Mouse (Mus musculus) cortical plate, adult 2 months (tissue): ENCODE results near the gene Syk. TPM values are rescaled to one million over a fixed set of nuclear protein-coding genes. Genes with fewer than 3 reads are reported as not detected.

Experiments
- H3K27ac ChIP-seq: fragments of 200-500 bp; 2 replicates; pipeline ENCODE4 v1.5.1; 2012; ENCODE audit warnings: low read length, control low read depth, inconsistent platforms; ENCODE audit not compliant: insufficient read depth
- H3K4me1 ChIP-seq: fragments of 200-500 bp; 2 replicates; pipeline ENCODE4 v1.6.1; 2011; ENCODE audit warnings: low read length; ENCODE audit not compliant: control insufficient read depth, insufficient read depth
- H3K4me3 ChIP-seq: fragments of 200-500 bp; 2 replicates; pipeline ENCODE4 v1.5.1; 2011; ENCODE audit warnings: mild to moderate bottlenecking, low read length, control low read depth; ENCODE audit not compliant: insufficient read depth
- CTCF ChIP-seq: fragments of 200-500 bp; IDR thresholded peaks from 2 replicates; pipeline ENCODE4 v1.5.1; 2011; ENCODE audit warnings: mild to moderate bottlenecking, control low read depth, low read length; ENCODE audit not compliant: insufficient read depth; ENCODE audit errors: extremely low read depth
- POLR2A ChIP-seq: fragments of 200-500 bp; IDR thresholded peaks from 2 replicates; pipeline ENCODE4 v1.6.1; 2011; ENCODE audit warnings: mild to moderate bottlenecking, low read length, control low read depth; ENCODE audit not compliant: insufficient read depth; ENCODE audit errors: extremely low read depth
- polyA plus RNA-seq: library from polyadenylated mRNA; depleted of rRNA; stranded (reverse); fragments of >200 nt; gene quantifications from 2 replicates; pipeline ENCODE4 v1.2.3, GENCODE M21; 2012

Gene Syk
- polyA plus RNA-seq, 1 experiment: 3.3 TPM

DNA sequence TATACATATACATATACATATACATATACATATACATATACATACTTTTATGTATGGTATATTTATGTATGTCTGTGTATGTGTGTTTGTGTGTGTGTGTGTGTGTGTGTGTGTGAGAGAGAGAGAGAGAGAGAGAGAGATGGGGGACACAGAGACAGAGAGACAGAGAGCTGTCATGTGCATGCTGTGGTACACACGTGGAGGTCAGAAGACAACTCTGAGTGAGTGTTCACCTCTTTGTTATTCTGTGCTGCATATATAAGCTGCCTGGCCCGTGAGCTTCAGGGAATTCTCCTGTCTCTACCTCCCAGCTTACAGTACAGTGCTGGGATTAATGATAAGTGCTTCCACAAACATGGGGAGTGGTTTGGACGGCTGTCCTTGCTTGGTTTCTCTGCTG lies 15.3 kb downstream of the Syk start:
- H3K4me3 ChIP-seq: no peak overlapping the region
- peaks cover 2% of the 10 kb centered on the region; the same call in 1 of the 2 replicates for H3K4me1 ChIP-seq
- TF ChIP-seq CTCF (no peak), POLR2A (no peak)
- H3K27ac ChIP-seq: no peak overlapping the region

DNA sequence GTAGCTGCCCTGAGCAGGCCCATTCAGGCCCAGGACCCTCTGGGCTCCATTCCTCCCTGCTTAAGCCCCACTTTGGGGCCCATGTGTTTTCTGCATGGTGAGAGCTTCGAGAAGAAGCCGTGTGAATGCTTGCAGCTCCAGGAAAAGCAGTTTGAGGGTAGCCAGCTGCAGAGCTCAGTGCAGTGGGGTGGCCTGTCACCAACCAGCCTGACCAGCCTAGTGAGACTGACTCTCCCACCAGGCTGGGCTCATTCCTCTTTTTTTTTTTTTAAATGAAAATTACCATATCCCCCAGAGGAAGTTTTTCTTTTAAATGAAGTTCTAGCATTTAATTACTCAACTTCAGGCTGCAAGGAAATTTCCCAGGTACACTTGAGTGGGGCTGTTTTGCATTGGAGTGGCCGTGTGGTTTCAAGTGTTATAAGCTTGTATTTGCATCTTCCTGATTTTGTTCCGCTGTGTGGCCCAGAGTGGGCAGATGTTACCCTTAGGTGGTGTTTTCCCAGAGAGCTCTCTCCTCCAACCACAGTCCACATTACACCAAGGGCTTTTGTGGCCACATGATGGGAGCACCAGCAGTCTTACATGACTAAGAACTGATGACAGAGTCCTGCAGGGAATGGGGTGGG lies 17.2 kb downstream of the Syk start:
- H3K4me3 ChIP-seq: no peak overlapping the region
- H3K4me1 ChIP-seq: peaks cover 2% of the 10 kb centered on the region; the same call in 1 of the 2 replicates
- H3K27ac ChIP-seq: no peak overlapping the region
- no peak for TF ChIP-seq CTCF
- TF ChIP-seq POLR2A: no peak

DNA sequence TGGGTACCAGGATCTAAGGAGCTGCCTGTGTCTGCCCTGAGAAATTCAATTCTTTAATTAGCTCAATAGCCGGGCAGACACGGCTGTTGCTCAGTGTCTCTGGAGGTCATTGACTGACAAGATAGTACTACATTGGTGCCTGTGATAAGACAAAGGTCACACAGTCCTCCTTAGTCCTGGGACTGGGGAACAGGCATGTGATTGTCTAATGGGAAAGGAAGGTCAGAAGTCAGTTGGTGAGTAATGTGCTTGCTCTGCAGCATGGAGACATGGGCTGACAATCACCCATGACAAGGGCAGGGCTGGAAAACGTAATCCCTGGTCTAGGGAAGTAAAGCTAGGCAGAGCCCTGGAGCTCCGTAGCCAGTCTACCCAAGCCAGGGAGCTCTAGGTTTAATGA lies 19.8 kb downstream of the Syk start:
- Histone ChIP-seq H3K4me1 (peaks cover 2% of the 10 kb centered on the region; the same call in 1 of the 2 replicates), H3K4me3 (no peak overlapping the region), H3K27ac (no peak overlapping the region)
- no peak for TF ChIP-seq POLR2A
- TF ChIP-seq CTCF: no peak

DNA sequence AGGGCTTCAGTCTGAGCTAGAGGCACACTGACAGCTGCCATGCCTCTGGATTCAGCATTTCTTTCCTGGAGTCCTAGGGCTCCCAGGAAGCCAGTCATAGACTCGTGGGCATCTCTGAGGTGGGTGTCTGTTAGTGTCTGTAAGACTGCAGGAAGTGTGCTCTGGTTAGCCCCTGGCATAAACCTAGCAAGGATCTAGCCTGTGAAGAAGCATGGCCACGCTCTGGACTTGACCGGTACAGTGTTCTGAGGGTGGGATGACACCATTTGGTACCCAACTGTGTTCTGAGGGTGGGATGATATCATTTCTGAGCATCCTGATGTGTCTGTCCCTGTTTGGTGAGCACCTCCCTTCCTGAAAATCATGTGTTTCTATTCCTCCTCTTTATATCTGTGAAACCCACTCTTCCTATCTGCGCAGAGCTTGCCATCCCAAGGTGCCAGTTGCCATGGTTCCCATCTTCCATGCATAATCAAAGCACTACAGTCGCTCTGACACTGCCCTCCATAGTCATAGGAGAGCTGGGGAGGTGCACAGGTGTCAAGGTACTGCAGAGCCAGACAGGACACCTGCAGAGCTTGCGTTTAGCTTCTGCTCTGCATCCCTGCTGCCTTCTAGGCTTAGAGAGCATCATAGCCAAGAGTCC lies 20.9 kb downstream of the Syk start:
- H3K4me1 ChIP-seq: peaks cover 2% of the 10 kb centered on the region; the same call in 1 of the 2 replicates
- no peak for TF ChIP-seq CTCF
- TF ChIP-seq POLR2A: no peak
- no peak overlapping the region for H3K4me3 ChIP-seq
- H3K27ac ChIP-seq: no peak overlapping the region

DNA sequence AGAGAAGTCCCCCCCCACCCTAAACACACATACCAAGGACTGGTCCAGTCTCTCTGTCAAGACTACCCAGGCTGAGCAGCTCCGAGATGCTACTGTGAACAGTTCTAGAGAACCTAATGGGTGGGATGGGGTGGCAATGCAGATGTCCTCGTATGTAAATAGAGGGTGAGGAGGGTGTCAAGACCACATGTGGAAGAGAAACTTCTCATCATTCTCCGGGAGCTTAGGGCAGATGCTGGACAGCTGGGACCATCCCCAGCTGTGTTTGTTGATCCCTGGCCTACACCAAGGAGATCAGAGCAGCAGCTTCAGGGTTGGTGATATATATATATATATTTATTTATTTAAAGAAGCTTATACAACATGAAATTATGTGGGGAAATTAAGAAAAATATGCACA lies 22.0 kb downstream of the Syk start:
- TF ChIP-seq POLR2A: no peak

DNA sequence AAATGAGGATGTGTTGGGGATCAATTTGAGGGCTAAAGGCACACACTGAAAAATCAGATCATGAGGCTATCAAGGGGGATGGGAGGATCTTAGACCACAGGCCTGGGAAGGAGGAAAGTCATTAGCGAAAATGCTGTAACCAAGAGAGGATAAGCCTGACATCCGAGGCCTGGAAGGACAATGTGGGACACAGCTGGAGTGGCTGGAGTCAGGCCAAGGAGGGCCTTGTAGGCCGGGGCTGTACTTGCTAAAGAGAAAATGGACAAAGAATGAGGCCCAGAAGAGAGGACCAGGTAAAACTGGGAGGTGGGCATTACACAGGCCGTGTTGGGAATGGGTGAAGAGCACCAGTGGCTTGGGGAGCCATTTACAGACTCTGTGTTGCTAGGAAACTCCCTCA lies 22.9 kb downstream of the Syk start:
- peaks cover 2% of the 10 kb centered on the region; the same call in 1 of the 2 replicates for H3K4me1 ChIP-seq
- H3K27ac ChIP-seq: no peak overlapping the region
- TF ChIP-seq POLR2A (no peak), CTCF (no peak)
- no peak overlapping the region for H3K4me3 ChIP-seq

More for the DNA sequence above, 22.0 kb downstream of the Syk start:
- Histone ChIP-seq H3K4me1 (peaks cover 2% of the 10 kb centered on the region; the same call in 1 of the 2 replicates), H3K27ac (no peak overlapping the region), H3K4me3 (no peak overlapping the region)

DNA sequence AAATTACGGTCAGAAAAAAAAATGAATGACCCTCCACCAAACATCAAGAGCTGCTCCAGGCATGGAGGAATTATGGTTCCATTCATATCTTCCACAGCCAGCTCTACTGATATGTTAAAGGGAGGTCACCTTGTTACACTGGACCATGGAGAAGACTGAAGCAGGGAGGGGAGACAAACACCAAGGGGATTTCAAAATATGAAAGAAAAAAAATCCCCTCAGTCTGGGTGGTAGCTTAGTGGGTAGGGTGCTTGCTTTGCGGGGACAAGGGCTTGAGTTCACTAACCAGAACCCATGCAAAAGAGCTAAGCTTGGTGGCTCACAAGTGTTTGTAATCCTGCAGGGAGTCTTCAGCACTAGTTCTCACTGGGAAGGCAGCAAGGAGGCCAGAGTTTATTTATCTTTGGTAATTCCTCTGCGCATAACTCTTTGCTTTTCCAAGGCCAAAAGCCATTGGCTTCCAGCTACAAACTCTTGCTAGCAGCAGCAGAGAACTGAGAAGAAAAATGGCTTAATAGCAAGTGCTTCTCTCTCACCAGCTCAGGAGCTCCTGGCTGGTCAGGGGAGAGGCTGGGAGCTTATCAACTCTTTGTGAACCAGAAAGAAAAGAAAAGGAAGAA lies 23.8 kb downstream of the Syk start:
- Histone ChIP-seq H3K4me3 (no peak overlapping the region), H3K4me1 (peaks cover 2% of the 10 kb centered on the region; the same call in 1 of the 2 replicates), H3K27ac (no peak overlapping the region)
- no peak for TF ChIP-seq POLR2A
- no peak for TF ChIP-seq CTCF

DNA sequence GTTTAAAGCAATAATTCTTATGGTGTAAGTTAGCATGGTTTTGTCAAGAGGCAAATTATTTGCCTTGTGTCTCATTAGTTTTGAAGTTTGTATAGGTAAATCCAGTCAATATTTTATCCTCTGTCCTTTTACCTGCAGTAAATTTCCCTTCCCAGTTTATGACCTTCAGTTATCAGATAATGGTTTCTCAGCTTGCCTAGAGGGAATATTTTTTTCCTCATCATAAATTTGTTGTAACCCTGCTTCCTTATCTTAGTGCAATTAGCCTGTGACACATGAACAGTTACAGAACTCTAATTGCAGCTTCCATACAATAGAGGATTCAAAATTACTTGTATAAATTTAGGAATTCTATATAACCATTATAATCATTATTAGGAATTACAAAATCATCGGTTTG lies 25.0 kb downstream of the Syk start:
- Histone ChIP-seq H3K4me1 (peaks cover 2% of the 10 kb centered on the region; the same call in 1 of the 2 replicates), H3K4me3 (no peak overlapping the region), H3K27ac (no peak overlapping the region)
- TF ChIP-seq POLR2A: no peak
- no peak for TF ChIP-seq CTCF

DNA sequence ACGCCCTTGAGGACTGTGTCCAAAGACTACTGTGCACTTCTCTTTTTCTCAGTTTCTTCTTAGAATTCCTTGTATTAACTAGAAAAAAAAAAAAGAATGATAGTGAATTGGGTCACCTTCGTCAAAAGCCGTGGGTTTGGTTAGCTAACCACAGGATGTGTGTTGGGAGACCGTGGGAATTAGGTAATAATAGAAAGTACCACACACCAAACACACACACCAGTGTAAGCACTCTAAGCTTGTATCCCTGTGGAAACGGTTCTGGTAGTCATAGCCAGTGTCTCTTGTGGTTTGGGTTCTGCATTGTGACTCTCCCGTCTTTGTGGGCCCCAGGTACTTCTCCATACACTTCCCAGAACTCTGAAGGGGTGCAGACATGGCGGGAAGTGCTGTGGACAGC lies 27.5 kb downstream of the Syk start:
- TF ChIP-seq POLR2A: no peak
- TF ChIP-seq CTCF: no peak
- Histone ChIP-seq H3K4me3 (no peak overlapping the region), H3K27ac (no peak overlapping the region)

DNA sequence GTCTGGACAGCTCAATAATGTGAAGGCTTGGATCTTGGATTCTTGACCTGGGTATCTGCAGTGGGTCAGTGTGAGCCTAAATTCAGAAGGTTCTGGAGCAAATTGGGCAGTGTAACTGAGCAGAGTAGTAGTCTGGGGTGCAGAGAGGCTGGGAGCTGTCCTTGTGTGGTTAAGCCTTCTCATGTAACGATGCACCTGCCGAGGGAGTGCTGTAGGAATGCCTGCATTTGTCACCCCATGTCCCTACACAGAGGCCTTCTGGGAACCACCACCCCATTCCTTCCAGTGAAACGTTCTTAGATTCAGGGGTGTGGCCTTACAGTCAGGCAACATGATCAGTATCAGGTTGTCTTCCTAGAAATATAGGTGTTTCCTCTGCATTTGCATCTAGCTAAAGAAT lies 30.3 kb downstream of the Syk start:
- TF ChIP-seq CTCF (no peak), POLR2A (no peak)
- no peaks in the 10 kb centered on the region for H3K4me1 ChIP-seq
- no peak overlapping the region for H3K27ac ChIP-seq
- H3K4me3 ChIP-seq: no peak overlapping the region

More for the DNA sequence above, 27.5 kb downstream of the Syk start:
- H3K4me1 ChIP-seq: no peaks in the 10 kb centered on the region
